Mouse (Mus musculus): ENCODE results near the gene Nacc1. TPM values are rescaled to one million over a fixed set of nuclear protein-coding genes. Genes with fewer than 3 reads are reported as not detected.

The Nacc1 gene
- polyA plus RNA-seq (2016; fragmentation: Nextera tagmentation; extraction: Ambion mirVana): 31.3 and 31.5 TPM in 2 replicates

- Histone ChIP-seq H3K9me3 (no peaks in the 10 kb centered on the region), H3K36me3 (replicated peaks) (peaks cover 51% of the 10 kb centered on the region), H3K27ac (peak within 1 kb of the TSS; percentile 100), H3K4me3 (peak within 1 kb of the TSS; percentile 99), H3K4me1 (peaks cover 58% of the 10 kb centered on the region), H3K27me3 (ENCODE audit: poor library complexity, severe bottlenecking) (no peaks in the 10 kb centered on the region)
- DNase-seq (ENCODE audit: extremely low spot score, low spot score): peak; percentile 86
- under 1% methylated on average over 37 of the region's 37 CpGs for WGBS
Measured at GRCm38 (mm10) chr8:84687705-84688100, at the start of gene Nacc1. Gene Nacc1, minus strand, starts transcription at chr8:84687862.

DNA sequence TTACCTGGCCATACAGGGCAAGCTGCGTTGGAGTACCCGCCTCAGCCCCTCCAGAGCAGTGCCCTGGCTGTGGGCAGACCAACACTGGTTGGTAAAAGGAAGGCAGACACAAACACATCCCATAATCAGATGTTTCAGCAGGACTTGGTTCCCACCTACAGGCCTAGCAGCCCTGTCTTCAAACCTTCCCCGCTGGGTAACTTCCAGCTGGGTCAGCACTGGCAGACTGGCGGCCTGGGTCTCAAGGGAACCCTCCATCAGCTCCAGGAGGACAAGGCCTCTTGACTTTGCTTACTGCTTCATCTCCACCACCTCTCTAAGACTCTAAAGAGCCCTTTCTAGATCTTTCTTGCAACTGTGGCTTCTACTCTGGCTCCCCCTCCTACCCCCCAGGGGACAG, 48.9 kb upstream of the Nacc1 start:
- Histone ChIP-seq H3K9me3 (no peaks in the 10 kb centered on the region), H3K27ac (0 out of 2 replicates have a peak overlapping the region, but pooled peaks have one; percentile 4), H3K36me3 (replicated peaks) (no peaks in the 10 kb centered on the region), H3K4me3 (no peak overlapping the region), H3K4me1 (peaks cover 84% of the 10 kb centered on the region), H3K27me3 (ENCODE audit: poor library complexity, severe bottlenecking) (peaks cover 100% of the 10 kb centered on the region)
- DNase-seq (ENCODE audit: extremely low spot score, low spot score): no peak
- WGBS: 59% methylated on average over 4 of the region's 4 CpGs

GRCm38 (mm10) chr8:84735597-84735996, 47.9 kb upstream of the Nacc1 start:
- peak overlapping the region; percentile 4; the same call in 1 of the 2 replicates for H3K27ac ChIP-seq
- no peak overlapping the region for H3K4me3 ChIP-seq
- no peaks in the 10 kb centered on the region for H3K36me3 ChIP-seq (replicated peaks)
- DNase-seq (ENCODE audit: extremely low spot score, low spot score): no peak
- 38% methylated on average over 2 of the region's 2 CpGs for WGBS
- H3K4me1 ChIP-seq: peaks cover 84% of the 10 kb centered on the region
- no peaks in the 10 kb centered on the region for H3K9me3 ChIP-seq
- H3K27me3 ChIP-seq (ENCODE audit: poor library complexity, severe bottlenecking): peaks cover 100% of the 10 kb centered on the region

- H3K4me3 ChIP-seq: no peak overlapping the region
- H3K4me1 ChIP-seq: peaks cover 84% of the 10 kb centered on the region
- H3K27ac ChIP-seq: no peak overlapping the region
- H3K36me3 ChIP-seq (replicated peaks): no peaks in the 10 kb centered on the region
- no peak for DNase-seq (ENCODE audit: extremely low spot score, low spot score)
- no peaks in the 10 kb centered on the region for H3K9me3 ChIP-seq
- 87% methylated on average over 2 of the region's 2 CpGs for WGBS
- peaks cover 100% of the 10 kb centered on the region for H3K27me3 ChIP-seq (ENCODE audit: poor library complexity, severe bottlenecking)
Measured at GRCm38 (mm10) chr8:84734680-84735079, 47.0 kb upstream of the Nacc1 start.

- H3K4me1 ChIP-seq: peaks cover 80% of the 10 kb centered on the region
- H3K9me3 ChIP-seq: no peaks in the 10 kb centered on the region
- 85% methylated on average over 6 of the region's 6 CpGs for WGBS
- no peak for DNase-seq (ENCODE audit: extremely low spot score, low spot score)
- no peak overlapping the region for H3K4me3 ChIP-seq
- H3K36me3 ChIP-seq (replicated peaks): no peaks in the 10 kb centered on the region
- H3K27me3 ChIP-seq (ENCODE audit: poor library complexity, severe bottlenecking): peaks cover 98% of the 10 kb centered on the region
- H3K27ac ChIP-seq: peak overlapping the region; percentile 45; the same call in 1 of the 2 replicates
Measured at GRCm38 (mm10) chr8:84733959-84734358, 46.3 kb upstream of the Nacc1 start.

DNA sequence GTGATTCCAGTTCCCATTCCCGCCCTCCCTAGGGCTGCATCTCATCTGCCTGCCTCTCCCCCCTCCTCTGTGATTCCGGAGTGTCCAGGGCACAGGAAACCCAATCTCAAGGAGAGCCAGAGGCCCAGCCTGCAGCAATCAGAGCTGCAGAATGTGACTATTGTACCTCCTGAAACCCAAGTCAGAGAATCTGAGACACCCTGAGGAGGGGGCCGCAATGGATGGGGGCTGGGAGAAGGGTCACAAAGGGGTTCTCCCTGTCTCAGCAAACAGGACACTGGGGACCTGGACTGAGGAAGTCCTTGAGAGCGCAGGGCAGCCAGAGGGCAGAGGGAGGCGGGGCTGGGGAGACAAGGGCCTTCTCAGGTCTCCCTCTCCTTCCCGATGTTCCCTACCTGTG, 45.3 kb upstream of the Nacc1 start:
- H3K4me3 ChIP-seq: no peak overlapping the region
- H3K27ac ChIP-seq: peak overlapping the region; percentile 45; the same call in 1 of the 2 replicates
- H3K36me3 ChIP-seq (replicated peaks): no peaks in the 10 kb centered on the region
- H3K9me3 ChIP-seq: no peaks in the 10 kb centered on the region
- peaks cover 98% of the 10 kb centered on the region for H3K27me3 ChIP-seq (ENCODE audit: poor library complexity, severe bottlenecking)
- H3K4me1 ChIP-seq: peaks cover 79% of the 10 kb centered on the region
- DNase-seq (ENCODE audit: extremely low spot score, low spot score): no peak
- WGBS: 40% methylated on average over 6 of the region's 6 CpGs

GRCm38 (mm10) chr8:84732545-84732944, 44.9 kb upstream of the Nacc1 start:
- H3K4me3 ChIP-seq: no peak overlapping the region
- H3K27me3 ChIP-seq (ENCODE audit: poor library complexity, severe bottlenecking): peaks cover 98% of the 10 kb centered on the region
- no peaks in the 10 kb centered on the region for H3K9me3 ChIP-seq
- H3K36me3 ChIP-seq (replicated peaks): no peaks in the 10 kb centered on the region
- no peak for DNase-seq (ENCODE audit: extremely low spot score, low spot score)
- 83% methylated on average over 5 of the region's 5 CpGs for WGBS
- H3K27ac ChIP-seq: 0 out of 2 replicates have a peak overlapping the region, but pooled peaks have one; percentile 45
- H3K4me1 ChIP-seq: peaks cover 74% of the 10 kb centered on the region

GRCm38 (mm10) chr8:84731371-84732177, 43.9 kb upstream of the Nacc1 start:
- no peak for DNase-seq (ENCODE audit: extremely low spot score, low spot score)
- 73% methylated on average over 11 of the region's 11 CpGs for WGBS
- Histone ChIP-seq H3K4me1 (peaks cover 69% of the 10 kb centered on the region), H3K4me3 (no peak overlapping the region), H3K9me3 (no peaks in the 10 kb centered on the region), H3K36me3 (replicated peaks) (no peaks in the 10 kb centered on the region; the same call in 1 of the 2 replicates), H3K27me3 (ENCODE audit: poor library complexity, severe bottlenecking) (peaks cover 98% of the 10 kb centered on the region), H3K27ac (peak overlapping the region; percentile 80)

- 36% methylated on average over 9 of the region's 9 CpGs for WGBS
- Histone ChIP-seq H3K27ac (peak overlapping the region; percentile 80), H3K27me3 (ENCODE audit: poor library complexity, severe bottlenecking) (peaks cover 98% of the 10 kb centered on the region)
Measured at GRCm38 (mm10) chr8:84730541-84731370, 43.1 kb upstream of the Nacc1 start.

GRCm38 (mm10) chr8:84729921-84730362, 42.3 kb upstream of the Nacc1 start:
- peaks cover 68% of the 10 kb centered on the region for H3K4me1 ChIP-seq
- no peak overlapping the region for H3K4me3 ChIP-seq
- H3K9me3 ChIP-seq: no peaks in the 10 kb centered on the region
- 93% methylated on average over 16 of the region's 16 CpGs for WGBS
- H3K27ac ChIP-seq: peak overlapping the region; percentile 80
- no peak for DNase-seq (ENCODE audit: extremely low spot score, low spot score)
- peaks cover 98% of the 10 kb centered on the region for H3K27me3 ChIP-seq (ENCODE audit: poor library complexity, severe bottlenecking)
- H3K36me3 ChIP-seq (replicated peaks): no peaks in the 10 kb centered on the region; the same call in 1 of the 2 replicates

More at GRCm38 (mm10) chr8:84730541-84731370, 43.1 kb upstream of the Nacc1 start:
- Histone ChIP-seq H3K4me1 (peaks cover 68% of the 10 kb centered on the region), H3K9me3 (no peaks in the 10 kb centered on the region), H3K36me3 (replicated peaks) (no peaks in the 10 kb centered on the region; the same call in 1 of the 2 replicates), H3K4me3 (peak overlapping the region; percentile 2; the same call in 1 of the 2 replicates)
- no peak for DNase-seq (ENCODE audit: extremely low spot score, low spot score)

DNA sequence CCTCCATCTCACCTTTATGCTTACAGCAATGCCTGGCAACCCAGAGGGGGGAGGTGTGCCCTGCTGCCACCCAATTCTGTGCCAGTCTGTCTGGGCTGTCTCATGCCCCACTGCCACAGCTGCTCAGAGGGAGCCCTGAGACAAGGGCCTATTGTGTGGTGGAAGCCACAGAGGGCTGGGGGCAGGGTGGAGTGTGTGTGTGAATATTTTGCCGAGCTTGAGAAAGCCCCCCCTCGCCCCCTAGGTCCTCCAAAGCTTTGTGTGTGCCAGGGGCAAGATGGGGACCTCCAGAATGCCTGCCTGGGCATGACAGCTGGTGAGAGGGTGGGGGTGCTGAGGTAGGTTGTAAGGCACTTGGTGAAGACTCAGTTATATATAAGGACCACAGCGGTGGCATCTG, 40.8 kb upstream of the Nacc1 start:
- Histone ChIP-seq H3K27me3 (ENCODE audit: poor library complexity, severe bottlenecking) (peaks cover 98% of the 10 kb centered on the region), H3K27ac (peak overlapping the region; percentile 44), H3K4me3 (no peak overlapping the region), H3K9me3 (no peaks in the 10 kb centered on the region), H3K36me3 (replicated peaks) (no peaks in the 10 kb centered on the region; the same call in 1 of the 2 replicates), H3K4me1 (peaks cover 79% of the 10 kb centered on the region)
- WGBS: 70% methylated on average over 3 of the region's 3 CpGs
- no peak for DNase-seq (ENCODE audit: extremely low spot score, low spot score)

GRCm38 (mm10) chr8:84725941-84726259, 38.2 kb upstream of the Nacc1 start:
- WGBS: 23% methylated on average over 3 of the region's 3 CpGs
- Histone ChIP-seq H3K4me1 (peaks cover 75% of the 10 kb centered on the region), H3K27me3 (ENCODE audit: poor library complexity, severe bottlenecking) (peaks cover 98% of the 10 kb centered on the region), H3K27ac (peak overlapping the region; percentile 86), H3K36me3 (replicated peaks) (no peaks in the 10 kb centered on the region; the same call in 1 of the 2 replicates), H3K4me3 (no peak overlapping the region), H3K9me3 (no peaks in the 10 kb centered on the region)
- no peak for DNase-seq (ENCODE audit: extremely low spot score, low spot score)
